Mouse (Mus musculus) testis, adult 2 months (tissue): ENCODE measurements at regions not wholly inside any gene's neighbourhood (a gene's known extent, or its start where the extent isn't known, plus 50 kb on each side); places are given as distances from the start of the nearest gene placed in this dataset.

Source experiments
- CTCF ChIP-seq: fragments of 200-500 bp; IDR thresholded peaks from 2 replicates; pipeline ENCODE4 v1.5.1; 2012; ENCODE audit warnings: low read depth, mild to moderate bottlenecking, inconsistent platforms, low read length, moderate library complexity; ENCODE audit not compliant: control insufficient read depth, insufficient read depth, insufficient replicate concordance
- POLR2A ChIP-seq: fragments of 200-500 bp; IDR thresholded peaks from 2 replicates; pipeline ENCODE4 v1.6.1; 2012; ENCODE audit warnings: low read depth, mild to moderate bottlenecking, inconsistent platforms, low read length, moderate library complexity; ENCODE audit not compliant: control insufficient read depth

DNA sequence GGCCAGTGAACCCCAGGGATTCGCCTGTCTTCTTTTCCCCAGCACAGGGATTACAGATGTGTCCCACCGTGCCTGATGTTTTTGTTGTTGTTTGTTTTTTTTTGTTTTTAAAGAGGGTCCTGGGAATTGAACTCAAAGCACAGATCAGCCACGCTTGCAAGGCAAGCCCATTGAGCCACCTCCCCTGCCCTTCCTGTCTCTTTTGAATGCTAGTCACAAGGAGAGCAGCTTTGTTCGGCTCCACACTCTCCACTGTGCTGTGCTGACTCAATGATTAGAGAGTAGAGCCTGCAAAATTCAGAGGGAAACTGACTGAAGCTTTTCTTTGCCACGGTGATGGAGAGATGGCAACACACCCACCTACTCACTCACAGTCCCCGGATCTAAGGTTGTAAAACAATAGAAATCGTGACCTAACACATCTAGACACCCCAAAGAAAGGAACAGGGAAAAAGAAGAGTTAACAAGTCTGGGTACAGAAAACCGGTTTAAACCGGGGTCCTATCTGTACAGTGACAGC, 217.6 kb upstream of the Hs6st1 start:
- TF ChIP-seq POLR2A (no peak), CTCF (no peak)
